Mouse (Mus musculus): Measurements from ENCODE around the gene Depdc5.

DNA sequence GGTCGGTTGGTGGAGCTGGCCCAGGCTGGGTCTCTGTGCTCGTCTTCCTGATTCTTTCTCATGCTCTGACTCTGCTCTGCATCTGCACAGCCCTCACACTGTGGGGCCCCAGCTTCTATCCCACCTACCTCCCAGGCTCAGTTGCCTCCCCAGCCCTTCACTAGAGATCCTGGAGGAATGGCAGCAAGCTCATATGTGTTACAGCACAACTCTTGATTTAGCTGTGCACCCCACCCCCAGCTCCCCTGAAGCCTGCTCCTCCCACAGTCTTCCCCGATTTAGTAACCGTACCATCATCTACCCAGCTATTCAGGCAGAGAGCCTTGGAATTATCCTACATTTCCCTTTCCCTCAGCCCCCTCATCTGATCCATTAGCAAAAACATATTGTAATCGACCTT, 137.6 kb downstream of the Depdc5 start:
- no peak for TF ChIP-seq ZNF384 (IDR thresholded peaks at IDR 0.05; ENCODE audit: low read depth, low read length)
- TF ChIP-seq ZC3H11A (IDR thresholded peaks at IDR 0.05; ENCODE audit: borderline replicate concordance, low read depth, low read length): no peak
- TF ChIP-seq HCFC1 (IDR thresholded peaks at IDR 0.05; ENCODE audit: borderline replicate concordance, insufficient read depth, low read length): no peak
- no peak for TF ChIP-seq MAFK (IDR thresholded peaks at IDR 0.05; ENCODE audit: insufficient read depth, low read depth, low read length)

Data from ES-E14 (cell line).